Mouse (Mus musculus): ENCODE results near the gene Ugt1a8. TPM values are rescaled to one million over a fixed set of nuclear protein-coding genes. Genes with fewer than 3 reads are reported as not detected.
"Not testable (repeated sequence)": the region's sequence is repeated elsewhere in the genome, so short reads cannot be mapped to it uniquely, and the experiment has no call there.

Gene Ugt1a8
- polyA plus RNA-seq, 1 experiment from 2014 or later = 0.05 TPM

DNA sequence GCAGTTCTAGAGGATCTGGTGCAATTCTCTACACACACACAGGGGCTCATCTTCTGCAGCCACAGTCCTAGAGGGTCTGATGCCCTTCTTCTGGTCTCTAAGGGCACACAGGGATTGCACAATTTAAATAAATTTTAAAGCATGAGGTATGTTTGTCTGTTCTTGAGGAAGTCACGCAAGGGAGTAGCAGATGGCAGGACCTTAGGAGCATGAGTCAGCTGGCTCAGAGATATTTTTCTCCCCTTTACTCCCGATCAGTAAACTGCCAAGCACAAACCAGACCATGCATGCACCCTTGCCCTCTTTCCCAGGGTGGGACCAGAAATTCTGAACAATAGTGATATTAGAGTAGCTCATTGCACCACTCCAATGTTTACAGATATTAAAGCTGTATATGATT lies 70.8 kb downstream of the Ugt1a8 start:
- no peak for TF ChIP-seq CTCF (IDR thresholded peaks at IDR 0.05; ENCODE audit: low read depth)
- ATAC-seq (replicated peaks; ENCODE audit: low FRiP score, low read depth) (no peak), DNase-seq (ENCODE audit: low spot score) (no peak)
- Histone ChIP-seq H3K4me2 (ENCODE audit: low read length) (no peak overlapping the region), H3K27me3 (ENCODE audit: insufficient read depth, low read length) (no peaks in the 10 kb centered on the region), H3K27ac (no peak overlapping the region), H3K36me3 (ENCODE audit: insufficient read depth, low read length) (no peaks in the 10 kb centered on the region), H3K9ac (ENCODE audit: low read depth, low read length) (no peak overlapping the region), H3K4me1 (replicated peaks; ENCODE audit: insufficient read depth, low read length) (no peaks in the 10 kb centered on the region), H3K9me3 (replicated peaks; ENCODE audit: low read length) (no peaks in the 10 kb centered on the region), H3K4me3 (replicated peaks; ENCODE audit: low read depth, low read length) (no peak overlapping the region)
- WGBS = 64% methylated on average over 2 of the region's 2 CpGs

DNA sequence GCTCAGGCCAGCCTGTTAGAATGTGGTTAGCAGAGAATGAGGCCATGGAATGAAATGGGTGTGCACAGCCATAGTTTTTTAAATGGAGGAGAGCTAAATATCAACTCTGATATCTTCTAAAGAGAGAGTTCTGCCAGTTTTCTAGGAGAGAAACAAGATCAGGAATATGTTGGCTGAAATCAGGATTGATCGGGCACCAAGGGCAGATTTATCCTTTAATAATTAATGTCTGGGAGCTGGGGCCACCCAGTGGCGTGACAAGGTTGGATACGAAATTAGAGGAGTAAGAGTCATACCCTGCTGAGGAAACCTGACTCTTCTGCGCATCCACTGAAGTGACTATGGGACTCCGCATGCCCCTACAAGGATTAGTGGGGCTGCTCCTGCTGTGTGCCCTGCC lies 78.1 kb downstream of the Ugt1a8 start, which contains the start of gene Ugt1a5:
TSS of gene Ugt1a5 (plus strand) at position 302 of the 400 bp plus-strand sequence.
- WGBS = 76% methylated on average over 5 of the region's 5 CpGs
- Histone ChIP-seq H3K27ac (no peak within 1 kb of the TSS), H3K4me2 (ENCODE audit: low read length) (no peak within 1 kb of the TSS), H3K27me3 (ENCODE audit: insufficient read depth, low read length) (no peaks in the 10 kb centered on the region), H3K4me3 (replicated peaks; ENCODE audit: low read depth, low read length) (no peak within 1 kb of the TSS), H3K9ac (ENCODE audit: low read depth, low read length) (no peak within 1 kb of the TSS), H3K36me3 (ENCODE audit: insufficient read depth, low read length) (no peaks in the 10 kb centered on the region), H3K4me1 (replicated peaks; ENCODE audit: insufficient read depth, low read length) (no peaks in the 10 kb centered on the region), H3K9me3 (replicated peaks; ENCODE audit: low read length) (no peaks in the 10 kb centered on the region)
- DNase-seq (ENCODE audit: low spot score) (no peak), ATAC-seq (replicated peaks; ENCODE audit: low FRiP score, low read depth) (no peak)
- no peak for TF ChIP-seq CTCF (IDR thresholded peaks at IDR 0.05; ENCODE audit: low read depth)

DNA sequence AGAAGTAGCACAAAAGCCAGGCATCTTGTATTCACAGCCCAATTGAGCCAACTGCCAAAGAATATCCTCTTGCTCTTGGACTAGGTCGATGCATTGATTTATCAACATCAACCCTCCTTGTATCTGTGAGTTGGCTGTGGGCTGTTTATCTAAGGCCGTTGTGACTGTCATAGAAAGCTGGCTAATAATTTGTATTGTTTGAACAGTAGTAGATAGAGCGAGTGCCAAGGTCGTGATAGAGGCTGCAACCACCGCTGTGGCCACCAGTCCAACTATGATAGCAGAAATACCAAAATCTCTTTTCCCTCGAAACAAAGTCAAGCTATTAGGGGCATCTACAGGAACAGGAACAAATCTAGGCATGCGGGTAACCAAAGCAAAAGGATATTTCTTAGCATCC lies 84.6 kb downstream of the Ugt1a8 start:
- H3K36me3 ChIP-seq (ENCODE audit: insufficient read depth, low read length); H3K27me3 ChIP-seq (ENCODE audit: insufficient read depth, low read length); H3K9me3 ChIP-seq (replicated peaks; ENCODE audit: low read length); H3K9ac ChIP-seq (ENCODE audit: low read depth, low read length); ATAC-seq (replicated peaks; ENCODE audit: low FRiP score, low read depth); H3K4me2 ChIP-seq (ENCODE audit: low read length); DNase-seq (ENCODE audit: low spot score); H3K4me3 ChIP-seq (replicated peaks; ENCODE audit: low read depth, low read length); H3K4me1 ChIP-seq (replicated peaks; ENCODE audit: insufficient read depth, low read length); H3K27ac ChIP-seq: not testable (repeated sequence)
- WGBS = 86% methylated on average over 5 of the region's 7 CpGs

DNA sequence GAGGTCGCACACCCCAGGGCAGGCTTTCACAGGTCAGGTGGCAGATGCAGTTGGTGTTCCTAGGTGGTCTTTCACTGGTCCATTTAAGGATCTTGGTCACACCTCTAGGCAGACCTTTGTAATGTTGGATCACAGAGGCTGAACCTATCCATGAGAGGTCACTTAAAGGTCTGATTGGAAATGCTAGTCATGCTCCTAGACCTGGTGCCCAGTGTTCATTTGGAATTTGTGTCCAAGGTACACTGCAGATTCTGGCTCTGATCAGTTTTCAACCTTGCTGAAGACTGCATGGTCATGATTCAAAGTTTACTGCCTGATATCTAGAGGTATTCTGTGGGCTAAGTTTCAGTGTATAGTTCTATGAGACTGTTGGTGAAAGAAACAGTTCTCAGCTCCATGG lies 92.0 kb downstream of the Ugt1a8 start:
- TF ChIP-seq CTCF (IDR thresholded peaks at IDR 0.05; ENCODE audit: low read depth) = no peak
- H3K4me3 ChIP-seq (replicated peaks; ENCODE audit: low read depth, low read length) = no peak overlapping the region
- H3K27me3 ChIP-seq (ENCODE audit: insufficient read depth, low read length) = no peaks in the 10 kb centered on the region
- H3K4me1 ChIP-seq (replicated peaks; ENCODE audit: insufficient read depth, low read length) = no peaks in the 10 kb centered on the region
- H3K4me2 ChIP-seq (ENCODE audit: low read length) = no peak overlapping the region
- no peak overlapping the region for H3K9ac ChIP-seq (ENCODE audit: low read depth, low read length)
- no peaks in the 10 kb centered on the region for H3K36me3 ChIP-seq (ENCODE audit: insufficient read depth, low read length)
- WGBS = 88% methylated on average over 1 of the region's 1 CpGs
- H3K9me3 ChIP-seq (replicated peaks; ENCODE audit: low read length) = no peaks in the 10 kb centered on the region
- ATAC-seq (replicated peaks; ENCODE audit: low FRiP score, low read depth) = no peak
- H3K27ac ChIP-seq = no peak overlapping the region
- no peak for DNase-seq (ENCODE audit: low spot score)

DNA sequence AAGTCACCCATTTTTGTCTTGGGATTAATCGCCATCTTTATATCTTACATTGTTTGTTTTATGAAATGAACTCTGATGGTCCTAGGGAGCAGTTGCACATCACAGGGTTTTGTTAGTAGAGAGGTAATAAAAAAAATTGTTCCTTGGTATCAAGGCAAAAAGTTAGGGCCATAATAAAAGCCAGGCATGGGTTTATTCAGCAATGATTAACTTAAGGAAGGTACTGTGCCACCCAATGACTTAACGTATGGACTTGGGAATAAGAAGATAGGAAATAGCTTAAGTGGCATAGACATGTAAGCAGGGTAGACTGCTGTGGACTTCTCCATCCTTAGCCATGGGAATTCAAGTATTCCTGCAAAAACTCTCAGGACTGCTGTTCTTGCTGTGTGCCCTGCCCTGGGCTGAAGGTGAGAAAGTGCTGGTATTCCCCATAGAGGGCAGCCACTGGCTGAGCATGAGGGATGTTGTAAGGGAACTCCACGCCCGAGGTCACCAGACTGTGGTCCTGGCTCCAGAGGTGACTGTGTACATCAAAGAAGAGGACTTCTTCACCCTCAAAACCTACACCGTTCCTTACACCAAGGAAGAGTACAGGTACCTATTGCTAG lies 98.8 kb downstream of the Ugt1a8 start:
- Histone ChIP-seq H3K4me1 (replicated peaks; ENCODE audit: insufficient read depth, low read length) (no peaks in the 10 kb centered on the region), H3K4me2 (ENCODE audit: low read length) (no peak overlapping the region), H3K27ac (no peak overlapping the region), H3K4me3 (replicated peaks; ENCODE audit: low read depth, low read length) (no peak overlapping the region), H3K27me3 (ENCODE audit: insufficient read depth, low read length) (no peaks in the 10 kb centered on the region), H3K9me3 (replicated peaks; ENCODE audit: low read length) (no peaks in the 10 kb centered on the region), H3K36me3 (ENCODE audit: insufficient read depth, low read length) (no peaks in the 10 kb centered on the region), H3K9ac (ENCODE audit: low read depth, low read length) (no peak overlapping the region)
- WGBS = 83% methylated on average over 5 of the region's 5 CpGs
- DNase-seq (ENCODE audit: low spot score) = no peak
- TF ChIP-seq CTCF (IDR thresholded peaks at IDR 0.05; ENCODE audit: low read depth) = no peak
- ATAC-seq (replicated peaks; ENCODE audit: low FRiP score, low read depth) = no peak

DNA sequence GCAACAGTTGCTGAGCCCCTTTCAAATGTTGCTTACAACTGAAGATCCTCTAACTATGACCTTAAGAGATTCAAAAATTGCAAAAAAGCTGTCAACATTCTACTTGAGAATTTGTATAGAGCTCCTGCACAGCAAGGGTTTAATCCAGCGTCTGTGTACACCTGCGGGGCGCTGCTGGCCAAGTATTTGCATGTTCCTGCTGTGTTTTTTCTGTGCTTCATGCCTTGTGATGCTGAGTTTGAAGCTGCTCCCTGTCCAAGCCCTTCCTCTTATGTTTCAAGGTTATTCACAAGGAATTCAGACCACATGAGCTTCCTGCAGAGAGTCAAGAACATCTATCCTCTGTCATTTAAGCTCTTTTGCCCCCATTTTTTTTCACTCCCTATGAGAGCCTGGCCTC lies 104.5 kb downstream of the Ugt1a8 start:
- Histone ChIP-seq H3K9me3 (replicated peaks; ENCODE audit: low read length) (no peaks in the 10 kb centered on the region), H3K4me1 (replicated peaks; ENCODE audit: insufficient read depth, low read length) (no peaks in the 10 kb centered on the region), H3K27ac (no peak overlapping the region), H3K4me3 (replicated peaks; ENCODE audit: low read depth, low read length) (no peak overlapping the region), H3K36me3 (ENCODE audit: insufficient read depth, low read length) (no peaks in the 10 kb centered on the region), H3K27me3 (ENCODE audit: insufficient read depth, low read length) (no peaks in the 10 kb centered on the region), H3K9ac (ENCODE audit: low read depth, low read length) (no peak overlapping the region), H3K4me2 (ENCODE audit: low read length) (no peak overlapping the region)
- TF ChIP-seq CTCF (IDR thresholded peaks at IDR 0.05; ENCODE audit: low read depth) = no peak
- ATAC-seq (replicated peaks; ENCODE audit: low FRiP score, low read depth) = no peak
- no peak for DNase-seq (ENCODE audit: low spot score)
- 75% methylated on average over 3 of the region's 3 CpGs for WGBS

DNA sequence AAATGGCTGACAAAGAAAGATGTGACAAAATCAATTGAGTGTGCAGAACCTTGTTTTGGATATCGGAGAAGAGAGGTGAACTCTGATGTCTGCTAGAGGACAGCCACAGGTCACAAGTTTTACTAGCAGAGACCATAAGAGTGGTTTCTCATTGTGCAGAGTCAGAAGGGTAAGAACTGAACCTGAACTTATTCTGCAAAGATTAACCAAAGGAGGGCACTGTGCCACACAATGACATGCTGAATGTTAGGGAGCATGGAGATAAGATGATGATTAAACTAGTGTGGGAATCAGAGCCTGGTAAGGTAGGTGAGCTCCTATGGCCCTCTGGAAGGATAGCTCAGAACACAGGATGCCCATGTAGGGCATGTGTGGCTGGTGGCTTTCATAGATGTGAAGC lies 108.1 kb downstream of the Ugt1a8 start:
- no peak overlapping the region for H3K4me2 ChIP-seq (ENCODE audit: low read length)
- H3K9me3 ChIP-seq (replicated peaks; ENCODE audit: low read length) = no peaks in the 10 kb centered on the region
- H3K4me1 ChIP-seq (replicated peaks; ENCODE audit: insufficient read depth, low read length) = no peaks in the 10 kb centered on the region
- no peaks in the 10 kb centered on the region for H3K36me3 ChIP-seq (ENCODE audit: insufficient read depth, low read length)
- H3K27me3 ChIP-seq (ENCODE audit: insufficient read depth, low read length) = no peaks in the 10 kb centered on the region
- 49% methylated on average over 1 of the region's 1 CpGs for WGBS
- peak; percentile 13 for DNase-seq (ENCODE audit: low spot score)
- no peak overlapping the region for H3K4me3 ChIP-seq (replicated peaks; ENCODE audit: low read depth, low read length)
- TF ChIP-seq CTCF (IDR thresholded peaks at IDR 0.05; ENCODE audit: low read depth) = peak; percentile 26; the same call in 1 of the 2 replicates
- H3K27ac ChIP-seq = no peak overlapping the region
- H3K9ac ChIP-seq (ENCODE audit: low read depth, low read length) = no peak overlapping the region
- peak; percentile 85 for ATAC-seq (replicated peaks; ENCODE audit: low FRiP score, low read depth)
